Mouse (Mus musculus) kidney, adult 2 months (tissue): ENCODE results near the gene Borcs7.

Source experiments
- CTCF ChIP-seq: fragments of 200-500 bp; conservative IDR thresholded peaks from 2 replicates; pipeline ENCODE4 v1.5.1; 2011; ENCODE audit warnings: low read depth, mild to moderate bottlenecking, control low read depth, low read length, moderate library complexity, mixed read lengths; ENCODE audit not compliant: insufficient read depth, insufficient read length
- POLR2A ChIP-seq: fragments of 200-500 bp; IDR thresholded peaks from one replicate; pipeline ENCODE4 v1.6.1; 2011; ENCODE audit warnings: low read depth, low read length, control low read depth

- TF ChIP-seq CTCF, result no peak
- TF ChIP-seq POLR2A, result no peak
Measured at GRCm38 (mm10) chr19:46728909-46729308, 39.2 kb downstream of the Borcs7 start.
